Mouse (Mus musculus) forebrain, embryonic 14.5 days (tissue): ENCODE results near the gene Zfp219. TPM values are rescaled to one million over a fixed set of nuclear protein-coding genes. Genes with fewer than 3 reads are reported as not detected.

ENCODE experiments used
- ATAC-seq: fragments of 200-750 bp; cut with Nextera tagmentation; 2 replicates; pipeline ENCODE4 v1.8.0; 2017; ENCODE audit warnings: mild to moderate bottlenecking, moderate library complexity
- DNase-seq: peaks from one replicate; pipeline ENCODE4 v3.0.0-alpha.2; 2015; ENCODE audit warnings: low spot score
- H3K27ac ChIP-seq: fragments of 300-500 bp; sonication (generic); 2 replicates; pipeline ENCODE4 v1.5.1; 2014; ENCODE audit warnings: low read depth, mild to moderate bottlenecking, control low read depth, low read length, moderate library complexity
- H3K27me3 ChIP-seq: fragments of 300-500 bp; sonication (generic); replicated peaks from 2 replicates; pipeline ENCODE4 v1.6.1; 2014; ENCODE audit warnings: low read length, control low read depth, mixed read lengths; ENCODE audit not compliant: control insufficient read depth, insufficient read depth
- H3K36me3 ChIP-seq: fragments of 300-500 bp; sonication (generic); 2 replicates; pipeline ENCODE4 v1.6.1; 2014; ENCODE audit warnings: low read length, control low read depth; ENCODE audit not compliant: control insufficient read depth, insufficient read depth
- H3K4me1 ChIP-seq: fragments of 300-500 bp; sonication (generic); 2 replicates; pipeline ENCODE4 v1.6.1; 2014; ENCODE audit warnings: antibody characterized with exemption, low read length, control low read depth; ENCODE audit not compliant: control insufficient read depth, insufficient read depth
- H3K4me2 ChIP-seq: fragments of 300-500 bp; sonication (generic); 2 replicates; pipeline ENCODE4 v1.6.1; 2014; ENCODE audit warnings: mild to moderate bottlenecking, control low read depth, low read length
- H3K4me3 ChIP-seq: fragments of 300-500 bp; sonication (generic); 2 replicates; pipeline ENCODE4 v1.5.1; 2014; ENCODE audit warnings: low read depth, low read length, control low read depth
- H3K9ac ChIP-seq: fragments of 300-500 bp; sonication (generic); 2 replicates; pipeline ENCODE4 v1.6.1; 2014; ENCODE audit warnings: mild to moderate bottlenecking, low read length, control low read depth, moderate library complexity
- H3K9me3 ChIP-seq: fragments of 300-500 bp; sonication (generic); replicated peaks from 2 replicates; pipeline ENCODE4 v1.6.1; 2016; ENCODE audit warnings: low read length, control low read depth, mixed read lengths; ENCODE audit not compliant: control insufficient read depth
- WGBS: fragments of 180-500 bp; shearing (Covaris S2); extraction: QIAGEN DNeasy Blood & Tissue Kit; methylation state at CpG from one replicate; pipeline ENCODE4 v1.1.7; 2014; 5-methylcytosine and 5-hydroxymethylcytosine counted together
- polyA plus RNA-seq: library from polyadenylated mRNA; unstranded; fragments of >200 nt; fragmentation: Nextera tagmentation; extraction: Ambion mirVana; gene quantifications from 2 replicates; pipeline ENCODE4 v1.2.1, GENCODE M21; 2014

The Zfp219 gene
- polyA plus RNA-seq, 1 experiment from 2014 or later = 41.0 TPM

GRCm38 (mm10) chr14:52014271-52014760 lies 6.2 kb downstream of the Zfp219 start:
- H3K9ac ChIP-seq = peak overlapping the region; percentile 96
- no peaks in the 10 kb centered on the region for H3K27me3 ChIP-seq
- peak overlapping the region; percentile 99 for H3K27ac ChIP-seq
- H3K36me3 ChIP-seq = peaks cover 4% of the 10 kb centered on the region; the same call in 1 of the 2 replicates
- WGBS = no CpG with 5 or more reads among the region's 80 CpGs
- H3K4me1 ChIP-seq = peaks cover 50% of the 10 kb centered on the region
- DNase-seq (peak; percentile 45), ATAC-seq (no peak; the same call in 1 of the 2 replicates)
- H3K4me2 ChIP-seq = peak overlapping the region; percentile 63
- H3K4me3 ChIP-seq = peak overlapping the region; percentile 64
- no peaks in the 10 kb centered on the region for H3K9me3 ChIP-seq

- peak overlapping the region; percentile 64 for H3K4me3 ChIP-seq
- peak overlapping the region; percentile 63 for H3K4me2 ChIP-seq
- DNase-seq = peak; percentile 62
- H3K9ac ChIP-seq = peak overlapping the region; percentile 96
- H3K27ac ChIP-seq = peak overlapping the region; percentile 99
- H3K36me3 ChIP-seq = peaks cover 9% of the 10 kb centered on the region; the same call in 1 of the 2 replicates
- no peaks in the 10 kb centered on the region for H3K27me3 ChIP-seq
- H3K4me1 ChIP-seq = peaks cover 51% of the 10 kb centered on the region
- 0% methylated on average over 22 of the region's 24 CpGs for WGBS
- peak; percentile 1; the same call in 1 of the 2 replicates for ATAC-seq
- H3K9me3 ChIP-seq = no peaks in the 10 kb centered on the region
Observed at GRCm38 (mm10) chr14:52013771-52014219, 6.7 kb downstream of the Zfp219 start.

GRCm38 (mm10) chr14:52013021-52013610 lies 7.4 kb downstream of the Zfp219 start:
- Histone ChIP-seq H3K36me3 (peaks cover 16% of the 10 kb centered on the region), H3K9me3 (no peaks in the 10 kb centered on the region), H3K27me3 (no peaks in the 10 kb centered on the region), H3K9ac (peak overlapping the region; percentile 96), H3K4me1 (peaks cover 50% of the 10 kb centered on the region), H3K4me2 (peak overlapping the region; percentile 63), H3K27ac (peak overlapping the region; percentile 99), H3K4me3 (peak overlapping the region; percentile 64)
- ATAC-seq = no peak
- no peak for DNase-seq
- 4% methylated on average over 8 of the region's 8 CpGs for WGBS

- peaks cover 50% of the 10 kb centered on the region for H3K4me1 ChIP-seq
- DNase-seq = no peak
Observed at GRCm38 (mm10) chr14:52012553-52012952, 8.0 kb downstream of the Zfp219 start.

GRCm38 (mm10) chr14:52012085-52012484 lies 8.4 kb downstream of the Zfp219 start:
- H3K36me3 ChIP-seq = peaks cover 22% of the 10 kb centered on the region
- no peaks in the 10 kb centered on the region for H3K27me3 ChIP-seq
- H3K27ac ChIP-seq = peak overlapping the region; percentile 99
- WGBS = 37% methylated on average over 4 of the region's 4 CpGs
- peak overlapping the region; percentile 96 for H3K9ac ChIP-seq
- peak overlapping the region; percentile 64 for H3K4me3 ChIP-seq
- H3K4me1 ChIP-seq = peaks cover 50% of the 10 kb centered on the region
- DNase-seq (peak; percentile 76), ATAC-seq (no peak)
- peak overlapping the region; percentile 63 for H3K4me2 ChIP-seq
- H3K9me3 ChIP-seq = no peaks in the 10 kb centered on the region

More at GRCm38 (mm10) chr14:52012553-52012952, 8.0 kb downstream of the Zfp219 start:
- 31% methylated on average over 5 of the region's 5 CpGs for WGBS
- Histone ChIP-seq H3K9me3 (no peaks in the 10 kb centered on the region), H3K4me2 (peak overlapping the region; percentile 63), H3K9ac (peak overlapping the region; percentile 96), H3K27me3 (no peaks in the 10 kb centered on the region), H3K36me3 (peaks cover 17% of the 10 kb centered on the region), H3K27ac (peak overlapping the region; percentile 99), H3K4me3 (peak overlapping the region; percentile 64)
- no peak for ATAC-seq

- H3K27ac ChIP-seq = peak overlapping the region; percentile 99
- ATAC-seq = no peak
- no peaks in the 10 kb centered on the region for H3K9me3 ChIP-seq
- peaks cover 48% of the 10 kb centered on the region for H3K4me1 ChIP-seq
- WGBS = 22% methylated on average over 1 of the region's 1 CpGs
- 0 out of 2 replicates have a peak overlapping the region, but pooled peaks have one; percentile 2 for H3K4me3 ChIP-seq
- no peak for DNase-seq
- H3K36me3 ChIP-seq = peaks cover 26% of the 10 kb centered on the region
- H3K9ac ChIP-seq = no peak overlapping the region; the same call in 1 of the 2 replicates
- no peaks in the 10 kb centered on the region for H3K27me3 ChIP-seq
- H3K4me2 ChIP-seq = peak overlapping the region; percentile 63
Observed at GRCm38 (mm10) chr14:52011683-52012082, 8.8 kb downstream of the Zfp219 start.

GRCm38 (mm10) chr14:52010446-52011111 lies 10.0 kb downstream of the Zfp219 start:
- Histone ChIP-seq H3K36me3 (peaks cover 37% of the 10 kb centered on the region), H3K4me2 (peak overlapping the region; percentile 63), H3K4me3 (peak overlapping the region; percentile 28), H3K4me1 (peaks cover 41% of the 10 kb centered on the region), H3K27ac (peak overlapping the region; percentile 99), H3K9ac (peak overlapping the region; percentile 51), H3K9me3 (no peaks in the 10 kb centered on the region), H3K27me3 (no peaks in the 10 kb centered on the region)
- peak; percentile 97 for DNase-seq
- ATAC-seq = peak; percentile 76
- WGBS = 2% methylated on average over 9 of the region's 9 CpGs

GRCm38 (mm10) chr14:52009841-52010240 lies 10.7 kb downstream of the Zfp219 start:
- peak overlapping the region; percentile 99 for H3K27ac ChIP-seq
- H3K4me2 ChIP-seq = peak overlapping the region; percentile 63
- ATAC-seq (no peak), DNase-seq (no peak)
- peak overlapping the region; percentile 28 for H3K4me3 ChIP-seq
- WGBS = 17% methylated on average over 6 of the region's 6 CpGs
- peak overlapping the region; percentile 51 for H3K9ac ChIP-seq
- no peaks in the 10 kb centered on the region for H3K27me3 ChIP-seq
- H3K36me3 ChIP-seq = peaks cover 44% of the 10 kb centered on the region
- no peaks in the 10 kb centered on the region for H3K9me3 ChIP-seq
- H3K4me1 ChIP-seq = peaks cover 44% of the 10 kb centered on the region
